Mouse (Mus musculus): Measurements from ENCODE around the gene Lrriq4.
A peak's percentile ranks its signal among the peaks of the same experiment; 100 is the strongest.

Gene Lrriq4

GRCm38 (mm10) chr3:30644207-30644606 is at the start of gene Lrriq4:
Gene Lrriq4 (plus strand): TSS chr3:30644507.
- DNase-seq (ENCODE audit: low read depth) = no peak

GRCm38 (mm10) chr3:30595111-30595832 is 49.0 kb upstream of the Lrriq4 start:
- no peak for DNase-seq (ENCODE audit: low read depth)

GRCm38 (mm10) chr3:30597271-30597670 is 47.0 kb upstream of the Lrriq4 start:
- no peak for DNase-seq (ENCODE audit: low read depth)

- DNase-seq (ENCODE audit: low read depth) = no peak
These were observed 44.4 kb upstream of the Lrriq4 start, which contains the start of gene Actrt3 for GRCm38 (mm10) chr3:30599711-30600545. Gene Actrt3 (minus strand): TSS chr3:30599939.

- DNase-seq (ENCODE audit: low read depth) = peak; percentile 25
These were observed 43.6 kb upstream of the Lrriq4 start for GRCm38 (mm10) chr3:30600717-30601116.

DNA sequence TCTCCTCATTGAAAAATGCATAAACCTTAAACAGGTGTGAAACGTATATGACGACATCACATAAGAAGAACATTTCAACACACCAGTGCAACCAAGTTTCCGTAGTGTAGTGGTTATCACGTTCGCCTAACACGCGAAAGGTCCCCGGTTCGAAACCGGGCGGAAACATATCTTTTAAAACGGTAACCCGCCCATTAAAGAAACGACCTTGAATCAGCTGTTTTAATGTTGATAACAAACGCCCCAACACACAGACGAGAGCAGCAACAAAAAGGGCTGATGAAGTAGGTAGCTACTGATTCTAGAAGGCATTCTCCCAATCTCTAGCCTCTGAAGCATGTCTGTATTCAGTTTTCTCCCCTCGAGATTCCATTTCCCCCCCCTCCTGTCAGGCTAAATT is 43.1 kb upstream of the Lrriq4 start:
- DNase-seq (ENCODE audit: low read depth) = peak; percentile 63

DNA sequence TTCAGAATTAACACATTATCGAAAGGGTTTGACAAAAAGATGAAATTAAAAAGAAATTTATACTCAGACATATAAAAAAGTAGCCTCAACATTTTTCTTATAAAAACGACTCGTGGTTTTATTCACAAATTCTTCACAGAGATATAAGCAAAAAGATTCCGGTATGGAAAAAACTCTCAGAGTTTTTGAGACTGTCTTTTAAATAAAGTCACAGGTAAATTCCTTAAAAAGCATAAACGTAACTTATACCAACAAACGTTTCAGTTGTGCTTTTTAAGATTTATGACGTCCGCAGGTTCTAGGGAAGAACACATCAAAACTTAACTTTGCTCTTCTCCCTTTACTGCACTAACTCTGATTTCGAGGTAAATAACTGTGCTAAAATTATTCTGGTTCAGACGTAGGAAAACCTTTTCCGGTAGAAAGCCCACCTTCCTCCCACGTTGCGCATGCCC is 42.7 kb upstream of the Lrriq4 start:
- no peak for DNase-seq (ENCODE audit: low read depth)

DNA sequence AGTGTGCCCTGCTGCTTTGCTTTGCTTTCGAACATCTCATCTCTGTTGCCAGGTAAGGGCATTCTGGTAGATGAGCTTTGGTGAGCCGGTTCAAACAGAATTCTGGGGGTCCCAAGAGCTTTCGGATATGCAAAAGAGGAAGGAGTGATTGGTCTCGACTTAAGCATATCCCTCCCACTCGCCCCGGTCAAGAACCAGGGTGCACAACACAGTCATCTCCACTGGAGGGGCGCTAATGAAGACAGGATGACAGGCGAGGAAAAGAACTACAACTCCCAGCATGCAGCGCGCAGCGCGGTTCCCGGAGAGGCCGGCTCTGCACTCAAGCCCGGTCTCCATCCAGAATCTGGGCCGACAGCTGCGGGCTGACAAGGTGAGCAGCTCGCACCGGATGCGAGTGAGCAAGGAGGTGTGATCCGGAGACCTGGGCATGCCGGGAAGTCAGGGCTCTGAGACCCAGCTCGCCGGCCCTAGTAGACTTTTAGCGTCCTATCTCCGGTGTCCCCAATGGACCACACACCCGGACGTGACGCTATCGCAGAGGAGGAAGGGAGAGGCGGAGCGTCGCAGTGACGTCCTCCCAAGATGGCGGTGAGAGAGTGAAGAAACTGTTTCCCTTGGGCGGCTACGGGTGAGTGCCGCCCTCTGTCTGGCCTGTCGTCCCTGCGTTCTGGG is 42.1 kb upstream of the Lrriq4 start, which contains the start of gene Mynn:
TSS of gene Mynn (plus strand) at position 1 of the 675 bp plus-strand sequence.
- peak; percentile 92 for DNase-seq (ENCODE audit: low read depth)

DNA sequence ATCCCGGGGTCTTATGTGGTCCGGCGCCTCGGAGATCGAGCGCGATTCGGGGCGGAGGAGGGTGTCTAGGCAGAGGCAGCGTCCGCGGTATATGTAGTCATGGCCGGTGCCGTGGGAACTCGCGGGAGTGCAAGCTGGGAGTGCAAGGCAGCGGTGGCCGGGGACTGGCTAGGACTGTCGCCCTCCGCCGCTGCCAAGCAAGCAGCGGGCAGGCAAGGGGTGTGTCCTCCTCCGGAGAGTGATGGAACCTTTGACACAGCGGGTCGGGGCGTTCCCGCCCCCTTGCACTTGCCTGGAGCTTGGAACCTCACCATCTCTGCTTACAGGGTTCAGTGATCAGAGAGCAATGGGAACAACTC is 41.6 kb upstream of the Lrriq4 start:
- DNase-seq (ENCODE audit: low read depth) = no peak

DNA sequence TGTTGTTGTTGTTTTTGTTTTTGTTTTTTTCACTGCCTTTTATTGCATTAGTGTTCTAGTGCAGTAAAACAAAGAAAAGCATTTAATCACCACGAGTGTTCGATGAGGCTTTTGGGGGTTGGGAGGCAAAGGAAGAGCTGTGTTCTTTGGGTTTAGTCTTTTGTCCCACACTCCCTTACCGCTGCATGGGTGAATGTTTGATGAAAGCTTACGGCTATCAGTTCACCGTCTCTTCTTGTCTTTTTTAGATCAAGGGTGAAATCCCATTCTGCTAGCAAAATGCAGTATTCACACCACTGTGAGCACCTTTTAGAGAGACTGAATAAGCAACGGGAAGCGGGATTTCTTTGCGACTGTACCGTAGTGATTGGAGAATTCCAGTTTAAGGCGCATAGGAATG is 41.1 kb upstream of the Lrriq4 start:
- no peak for DNase-seq (ENCODE audit: low read depth)

DNA sequence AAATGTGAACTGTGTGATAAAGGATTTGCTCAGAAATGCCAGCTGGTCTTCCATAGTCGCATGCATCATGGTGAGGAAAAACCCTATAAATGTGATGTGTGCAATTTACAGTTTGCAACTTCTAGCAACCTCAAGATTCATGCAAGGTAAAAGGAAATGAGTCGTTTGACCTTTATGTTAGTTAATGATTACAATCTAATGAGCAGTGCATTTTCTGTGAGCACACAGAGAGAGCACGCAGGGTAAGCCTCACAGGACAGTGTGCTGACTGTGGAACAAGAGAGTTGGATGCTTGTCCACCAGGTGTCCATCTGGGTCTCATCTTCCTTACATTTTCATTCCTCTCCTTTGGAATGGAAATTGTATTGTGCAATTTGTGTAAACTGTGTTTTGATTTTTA is 35.3 kb upstream of the Lrriq4 start:
- no peak for DNase-seq (ENCODE audit: low read depth)

GRCm38 (mm10) chr3:30610930-30611329 is 33.4 kb upstream of the Lrriq4 start:
- DNase-seq (ENCODE audit: low read depth) = no peak

DNA sequence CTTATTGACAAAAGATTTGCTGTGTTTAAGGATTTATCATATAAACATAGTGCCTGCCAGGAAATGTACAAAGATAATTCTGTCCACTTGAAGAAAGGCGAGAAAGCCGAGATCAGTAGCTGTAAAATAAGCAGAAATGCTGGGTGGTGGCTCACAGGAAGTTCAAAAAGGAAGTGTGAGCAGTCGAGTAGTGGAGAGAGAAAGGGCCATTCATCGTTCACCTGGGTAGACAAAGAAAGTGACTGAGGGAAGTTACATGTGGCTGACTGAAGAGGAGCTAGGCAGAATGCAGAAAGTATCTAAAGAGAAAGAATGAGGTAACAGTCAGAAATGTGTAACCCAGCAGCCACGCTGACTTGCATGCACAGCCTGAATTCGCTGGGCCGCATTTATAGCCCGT is 24.2 kb upstream of the Lrriq4 start:
- DNase-seq (ENCODE audit: low read depth) = no peak

- no peak for DNase-seq (ENCODE audit: low read depth)
These were observed 10.6 kb upstream of the Lrriq4 start for GRCm38 (mm10) chr3:30633681-30634080.

DNA sequence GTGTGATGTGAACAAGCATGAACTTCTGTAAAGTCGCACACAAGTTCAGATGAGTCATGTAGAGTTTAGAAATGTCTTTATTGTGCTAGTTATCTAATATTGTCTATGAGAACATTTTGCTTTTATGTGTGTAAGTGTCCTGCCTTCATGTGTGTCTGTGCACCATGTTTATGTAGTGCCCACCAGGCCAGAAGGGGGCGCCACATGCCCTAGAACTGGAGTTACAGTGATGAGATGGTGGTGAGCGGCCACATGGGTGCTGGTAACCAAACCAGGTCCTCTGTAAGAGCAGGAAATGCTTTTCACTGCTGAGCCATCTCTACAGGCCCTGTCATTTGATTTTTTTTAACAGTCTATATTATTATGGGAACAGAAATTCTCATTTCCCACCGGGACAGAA is 8.7 kb upstream of the Lrriq4 start:
- no peak for DNase-seq (ENCODE audit: low read depth)

GRCm38 (mm10) chr3:30646761-30647160 is 2.5 kb downstream of the Lrriq4 start:
- DNase-seq (ENCODE audit: low read depth) = no peak

GRCm38 (mm10) chr3:30647440-30648090 is 3.3 kb downstream of the Lrriq4 start, which contains the start of gene Lrrc34:
Gene Lrrc34 (minus strand): TSS chr3:30647869.
- no peak for DNase-seq (ENCODE audit: low read depth)

DNA sequence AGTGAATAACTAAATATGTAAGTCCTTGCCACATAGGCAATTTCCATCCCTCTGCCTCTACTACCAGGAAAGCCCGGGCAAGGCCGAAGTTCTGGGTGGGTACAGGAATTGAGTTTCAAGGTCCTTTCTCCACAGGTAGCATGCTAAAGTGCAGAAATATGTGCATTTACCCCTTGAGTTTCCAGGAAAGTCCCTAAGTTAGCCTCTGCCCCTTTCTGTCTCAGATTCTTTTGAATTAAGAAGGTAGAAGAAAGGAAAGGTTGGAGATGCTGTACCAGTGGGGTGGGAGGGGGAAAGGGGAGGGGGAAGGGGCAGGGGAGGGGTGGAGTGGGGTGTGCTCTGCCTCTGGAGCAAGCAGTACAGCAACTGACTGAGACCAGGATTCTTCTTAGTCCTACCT is 4.2 kb downstream of the Lrriq4 start:
- no peak for DNase-seq (ENCODE audit: low read depth)

GRCm38 (mm10) chr3:30650062-30650841 is 5.9 kb downstream of the Lrriq4 start:
- DNase-seq (ENCODE audit: low read depth) = no peak

DNA sequence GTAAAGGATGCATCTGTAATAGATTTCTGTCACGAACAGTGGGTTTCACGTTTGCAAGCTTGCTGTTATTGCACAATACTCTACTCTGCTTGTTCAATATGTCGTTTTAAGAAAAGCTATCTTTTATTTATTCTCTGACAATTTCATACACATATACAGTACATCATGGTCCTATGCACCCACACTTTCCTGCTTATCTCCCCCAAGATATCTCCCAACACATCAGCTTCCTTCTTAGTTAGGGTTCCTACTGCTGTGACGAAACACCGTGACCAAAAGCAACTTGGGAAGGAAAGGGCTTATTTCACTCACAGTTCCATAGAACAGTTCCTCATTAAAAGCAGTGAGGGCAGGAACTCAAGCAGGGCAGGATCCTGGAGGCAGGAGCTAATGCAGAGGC is 11.6 kb downstream of the Lrriq4 start:
- DNase-seq (ENCODE audit: low read depth) = no peak

- DNase-seq (ENCODE audit: low read depth) = no peak
These were observed 14.2 kb downstream of the Lrriq4 start for GRCm38 (mm10) chr3:30658486-30658885.
